Mouse (Mus musculus) olfactory bulb, adult 2 months (tissue): ENCODE data around the gene Wfdc18.

Experiments used
- CTCF ChIP-seq: fragments of 200-500 bp; IDR thresholded peaks from 2 replicates; pipeline ENCODE4 v1.5.1; 2012; ENCODE audit warnings: low read depth, mild to moderate bottlenecking, low read length, moderate library complexity; ENCODE audit not compliant: insufficient read depth
- POLR2A ChIP-seq: fragments of 200-500 bp; IDR thresholded peaks from 2 replicates; pipeline ENCODE4 v1.6.1; 2012; ENCODE audit warnings: mild to moderate bottlenecking, low read depth, low read length, moderate library complexity; ENCODE audit not compliant: insufficient read depth

DNA sequence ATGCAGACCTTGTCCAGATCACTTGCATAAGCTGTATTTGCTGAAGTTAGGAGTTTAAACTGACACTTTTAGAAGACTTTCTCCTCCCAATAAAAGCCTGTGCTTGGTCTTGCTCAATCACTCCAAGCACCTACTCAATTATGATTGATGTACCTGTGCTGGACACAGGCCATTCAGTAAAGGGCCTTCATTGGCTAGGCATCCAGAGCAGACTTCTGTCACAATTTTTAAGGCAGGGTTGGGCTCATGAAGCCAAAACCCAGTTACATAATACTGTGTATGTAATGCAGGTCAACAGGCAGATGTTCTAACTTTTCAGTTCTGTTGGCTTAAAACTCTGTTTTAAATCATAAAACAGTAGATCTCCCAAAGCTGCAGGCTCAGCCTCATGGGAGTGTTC, 12.0 kb downstream of the Wfdc18 start:
- no peak for TF ChIP-seq POLR2A
- TF ChIP-seq CTCF, result no peak
